Mouse (Mus musculus) neutrophil, adult 5-6 weeks (primary cell): ENCODE data around the gene Cep104. TPM values are rescaled to one million over a fixed set of nuclear protein-coding genes. Genes with fewer than 3 reads are reported as not detected.

ENCODE experiments used
- ATAC-seq: fragments of 151-379, 151-347 bp; 2 replicates; pipeline ENCODE4 v1.8.0; 2017; ENCODE audit warnings: mild to moderate bottlenecking, moderate TSS enrichment; ENCODE audit not compliant: insufficient number of reproducible peaks, poor library complexity, low FRiP score, severe bottlenecking; ENCODE audit errors: extremely low read depth
- total RNA-seq: library from RNA; stranded (forward); fragments of 200-1000 nt; gene quantifications from 2 replicates; pipeline ENCODE4 v1.2.3, GENCODE M21; 2017

Cep104 gene
- total RNA-seq, 1 experiment from 2014 or later: 12.2 TPM

DNA sequence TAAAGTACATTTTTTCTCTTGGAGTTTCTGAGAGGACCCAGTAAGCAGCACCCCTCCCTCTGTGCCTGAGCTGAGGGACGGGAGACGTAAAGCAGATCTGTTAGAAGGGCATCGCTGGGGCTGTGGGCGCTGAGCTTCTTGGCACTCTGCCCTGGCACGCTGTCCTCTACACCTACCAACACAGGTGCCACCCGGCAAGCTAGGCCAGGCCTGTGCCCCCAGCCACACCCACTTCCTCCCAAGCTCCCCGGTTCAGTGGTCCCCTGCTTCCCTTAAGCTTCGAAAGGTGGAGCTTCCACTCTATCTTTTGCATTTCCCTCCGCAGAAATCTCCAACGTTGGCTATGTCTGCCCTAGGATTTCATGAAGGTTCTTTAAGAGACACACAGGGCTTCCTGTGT, 4.2 kb downstream of the Cep104 start:
- no peak for ATAC-seq

DNA sequence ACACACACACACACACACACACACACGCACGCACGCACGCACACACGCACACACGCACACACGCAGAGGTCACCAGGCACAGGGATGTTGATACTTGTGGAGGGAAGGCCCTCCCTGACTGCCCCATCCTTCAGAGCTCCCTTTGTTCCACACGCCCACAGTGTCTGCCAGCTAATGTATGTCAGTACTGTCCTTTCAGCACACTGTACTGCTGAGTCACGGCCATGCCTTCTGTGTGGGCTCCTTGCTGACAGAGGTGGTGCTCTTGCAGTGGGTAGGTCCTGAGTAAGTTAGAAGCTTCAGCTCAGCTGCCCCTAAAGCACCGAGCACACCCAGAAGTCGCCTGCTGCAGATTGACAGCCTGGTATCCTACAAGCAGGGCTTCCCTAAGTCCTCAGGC, 5.5 kb downstream of the Cep104 start:
- no peak for ATAC-seq

DNA sequence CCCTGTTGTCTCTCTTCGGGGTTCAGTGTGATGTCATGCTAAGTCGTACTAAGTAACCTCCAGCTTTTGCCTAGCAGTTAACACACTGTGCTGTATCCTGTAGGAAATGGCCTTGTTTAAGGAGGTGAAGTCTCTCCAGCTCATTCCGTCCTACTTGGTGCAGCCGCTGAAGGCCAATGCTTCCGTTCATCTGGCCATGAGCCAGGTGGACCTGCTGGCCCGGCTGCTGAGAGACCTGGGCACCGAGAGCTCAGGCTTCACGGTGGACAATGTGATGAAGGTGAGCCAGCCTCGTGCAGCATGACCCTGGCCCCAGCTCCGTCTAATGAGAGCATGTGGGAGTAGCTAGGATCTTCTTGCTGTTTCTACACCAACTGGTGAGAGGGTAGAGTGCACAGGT, 17.7 kb downstream of the Cep104 start:
- ATAC-seq: no peak

DNA sequence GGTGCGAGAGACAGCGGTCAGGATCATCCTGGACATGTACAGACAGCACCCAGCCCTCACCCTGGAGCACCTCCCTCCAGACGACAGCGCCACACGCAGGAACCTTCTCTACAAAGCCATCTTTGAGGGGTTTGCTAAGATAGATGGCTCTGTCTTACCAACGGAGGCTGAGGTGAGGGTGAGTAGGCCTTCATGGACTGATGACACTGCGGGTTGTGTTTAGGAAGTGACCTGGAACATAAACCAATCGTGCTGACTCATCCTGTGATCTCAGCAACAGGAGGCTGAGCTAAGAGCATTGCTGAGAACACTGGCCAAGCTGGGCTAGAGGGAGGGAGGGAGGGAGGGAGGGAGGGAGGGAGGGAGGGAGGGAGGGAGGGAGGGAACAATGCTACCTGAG, 18.5 kb downstream of the Cep104 start:
- ATAC-seq: no peak

DNA sequence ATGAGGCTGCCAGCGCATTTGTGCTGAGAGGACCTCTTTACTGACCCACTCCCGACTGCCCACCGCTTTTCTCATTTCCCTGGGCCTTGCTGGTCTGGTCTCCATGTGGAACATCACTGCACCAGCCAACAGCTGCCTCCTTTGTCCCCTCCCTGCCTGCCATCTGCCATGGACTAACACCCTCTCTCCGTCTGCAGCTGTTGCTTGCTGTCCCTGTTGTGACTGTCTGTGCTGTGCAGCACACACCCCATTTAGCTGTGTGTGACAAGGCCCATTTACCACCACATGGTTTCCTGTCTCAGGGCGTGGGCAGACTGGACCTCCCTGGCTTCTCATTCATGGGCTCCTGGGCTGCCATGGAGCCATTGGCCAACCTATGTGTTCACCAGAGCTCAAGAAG, 30.5 kb downstream of the Cep104 start:
- no peak for ATAC-seq

DNA sequence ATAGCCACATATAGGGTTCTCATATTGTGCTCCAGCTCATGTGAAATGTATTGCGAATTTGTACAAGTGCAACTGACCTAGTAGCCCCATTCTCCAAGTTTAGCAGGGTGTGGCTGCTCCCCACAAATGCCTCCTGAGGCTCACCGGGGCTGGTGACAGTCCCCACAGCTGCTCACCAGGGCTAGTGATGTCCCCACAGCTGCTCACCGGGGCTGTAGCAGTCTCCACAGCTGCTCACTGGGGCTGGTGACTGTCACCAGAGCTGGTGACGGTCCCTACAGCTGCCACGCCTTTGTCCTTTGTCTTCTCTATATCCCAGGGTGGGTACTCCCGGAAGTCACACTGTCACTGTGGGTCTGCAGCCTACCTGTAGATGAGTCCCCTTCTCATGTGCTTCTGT, 31.3 kb downstream of the Cep104 start:
- ATAC-seq: no peak

DNA sequence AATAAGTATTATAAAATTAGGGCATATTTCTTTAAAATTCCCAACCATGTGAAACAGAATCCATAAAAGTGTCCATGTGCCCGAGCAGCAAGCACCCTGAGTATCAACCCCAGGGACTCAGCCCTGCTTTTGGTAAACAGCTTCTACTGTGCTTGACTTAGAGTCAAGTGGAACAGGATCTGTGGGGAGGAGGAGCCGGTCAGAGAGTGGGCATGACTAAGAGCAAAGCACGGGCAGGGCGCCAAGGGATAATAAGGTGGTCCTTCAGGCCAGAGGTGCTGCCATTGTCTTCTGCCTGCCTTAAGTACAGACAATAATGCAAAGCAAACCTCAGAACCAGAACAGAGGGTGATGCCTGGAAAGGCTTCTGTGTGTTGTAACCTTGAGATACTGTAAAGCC, 32.8 kb downstream of the Cep104 start:
- ATAC-seq: no peak

DNA sequence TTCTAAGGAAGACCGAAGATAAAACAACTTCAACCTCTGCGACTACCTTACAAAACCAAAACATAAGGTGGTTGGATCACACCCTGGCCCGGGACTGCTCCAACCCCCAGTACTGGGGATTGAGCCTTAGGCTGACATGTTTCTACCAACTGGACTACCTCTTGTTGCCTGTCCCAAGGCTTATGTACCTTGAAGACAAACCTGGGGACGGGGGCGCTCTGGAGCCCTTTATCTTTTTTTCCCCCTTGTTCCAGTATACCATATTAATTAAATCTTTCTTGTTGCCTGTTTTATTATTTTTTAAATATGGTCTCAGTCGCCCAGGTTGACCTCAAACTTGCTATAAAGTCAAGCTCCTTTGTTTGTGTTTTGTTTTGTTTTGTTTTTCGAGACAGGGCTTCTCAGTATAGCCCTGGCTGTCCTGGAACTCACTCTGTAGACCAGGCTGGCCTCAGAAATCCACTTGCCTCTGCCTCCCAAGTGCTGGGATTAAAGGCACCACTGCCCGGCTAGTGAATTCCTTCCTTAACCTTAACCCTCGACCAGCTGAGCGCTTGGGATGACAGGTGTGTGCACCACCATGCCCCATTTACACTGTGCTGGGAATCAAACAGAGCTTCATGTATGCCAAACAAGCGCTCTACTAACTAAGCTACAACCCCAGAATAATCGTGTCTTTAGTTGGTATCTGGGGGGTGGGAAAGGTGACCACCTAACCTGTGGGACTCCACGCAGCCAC, 36.1 kb downstream of the Cep104 start:
- ATAC-seq: 0 out of 2 replicates have a peak, but pooled peaks have one; percentile 9

DNA sequence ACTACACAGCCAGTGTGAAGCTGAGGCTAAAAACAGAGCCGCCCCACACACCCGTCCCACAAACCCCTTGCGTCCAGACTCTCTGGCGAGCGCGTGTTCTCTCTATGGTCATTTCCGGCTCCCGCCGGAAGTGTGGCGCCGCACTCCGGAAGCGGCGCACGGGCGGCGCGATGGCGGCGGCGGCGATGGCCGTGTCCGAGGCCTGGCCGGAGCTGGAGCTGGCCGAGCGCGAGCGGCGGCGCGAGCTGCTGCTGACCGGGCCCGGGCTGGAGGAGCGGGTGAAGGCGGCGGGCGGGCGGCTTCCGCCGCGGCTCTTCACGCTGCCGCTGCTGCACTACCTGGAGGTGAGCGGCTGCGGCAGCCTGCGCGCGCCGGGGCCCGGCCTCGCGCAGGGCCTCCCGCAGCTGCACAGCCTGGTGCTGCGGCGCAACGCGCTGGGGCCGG, 36.7 kb downstream of the Cep104 start, which contains the start of gene Lrrc47:
Lrrc47 (plus strand) TSS at position 86 of the 444 bp plus-strand sequence.
- peak; percentile 83 for ATAC-seq

DNA sequence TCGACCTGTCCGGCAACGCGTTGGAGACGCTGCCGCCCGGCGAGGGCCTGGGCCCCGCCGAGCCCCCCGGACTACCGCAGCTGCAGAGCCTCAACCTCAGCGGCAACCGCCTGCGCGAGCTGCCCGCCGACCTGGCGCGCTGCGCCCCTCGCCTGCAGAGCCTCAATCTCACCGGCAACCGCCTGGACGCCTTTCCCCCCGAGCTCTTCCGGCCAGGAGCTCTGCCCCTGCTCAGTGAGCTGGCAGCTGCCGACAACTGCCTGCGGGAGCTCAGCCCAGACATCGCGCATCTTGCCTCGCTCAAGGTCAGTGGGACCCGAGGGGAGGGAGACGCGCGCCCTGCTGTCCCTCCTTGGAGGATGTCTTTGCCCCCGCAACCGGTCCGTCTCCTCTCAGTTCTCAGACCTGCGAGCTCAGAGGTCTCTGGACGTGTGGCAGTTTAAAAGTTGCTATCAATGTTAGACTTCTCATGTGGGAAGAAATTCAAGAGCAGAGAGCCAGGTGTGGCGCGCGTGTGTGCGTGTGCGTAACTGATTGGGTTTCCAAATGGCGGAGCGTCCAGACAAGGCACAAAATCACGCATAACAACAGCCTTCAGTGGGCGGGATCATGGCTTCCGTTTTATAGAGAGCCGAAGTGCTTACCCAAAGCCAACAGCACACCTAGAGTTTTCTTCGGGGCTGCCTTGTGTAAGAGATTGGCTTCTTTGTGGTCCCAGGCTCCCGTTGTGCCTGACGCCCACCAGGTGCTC, 37.3 kb downstream of the Cep104 start:
- ATAC-seq: no peak

DNA sequence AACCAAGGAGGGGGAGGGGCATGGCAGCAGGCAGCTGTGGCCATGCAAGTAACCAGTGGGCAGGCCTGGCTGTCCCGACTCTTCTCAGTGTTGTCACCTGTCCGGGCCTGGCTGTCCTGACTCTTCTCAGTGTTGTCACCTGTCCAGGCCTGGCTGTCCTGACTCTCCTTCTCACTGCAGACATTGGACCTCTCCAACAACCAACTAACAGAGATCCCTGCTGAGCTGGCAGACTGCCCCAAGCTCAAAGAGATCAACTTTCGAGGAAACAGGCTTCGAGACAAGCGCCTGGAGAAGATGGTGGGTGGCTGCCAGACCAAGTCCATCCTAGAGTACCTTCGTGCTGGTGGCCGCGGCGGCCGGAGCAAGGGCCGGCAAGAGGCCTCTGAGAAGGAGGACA, 40.5 kb downstream of the Cep104 start:
- ATAC-seq: no peak

DNA sequence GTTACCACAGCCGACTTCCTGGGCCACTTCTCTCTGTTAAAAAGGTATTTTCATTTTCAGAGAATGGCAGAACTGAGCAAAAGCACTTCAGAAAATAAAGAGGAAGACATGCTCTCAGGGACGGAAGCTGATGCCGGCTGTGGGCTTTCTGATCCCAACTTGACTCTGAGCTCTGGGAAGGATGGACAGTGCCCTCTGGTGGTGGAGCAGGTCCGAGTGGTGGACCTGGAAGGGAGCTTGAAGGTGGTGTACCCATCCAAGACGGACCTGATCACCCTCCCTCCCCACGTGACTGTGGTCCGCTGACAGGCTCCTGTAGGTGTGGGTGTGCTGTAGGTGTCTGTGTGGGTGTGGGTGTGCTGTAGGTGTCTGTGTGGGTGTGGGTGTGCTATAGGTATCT, 44.6 kb downstream of the Cep104 start:
- ATAC-seq: no peak

DNA sequence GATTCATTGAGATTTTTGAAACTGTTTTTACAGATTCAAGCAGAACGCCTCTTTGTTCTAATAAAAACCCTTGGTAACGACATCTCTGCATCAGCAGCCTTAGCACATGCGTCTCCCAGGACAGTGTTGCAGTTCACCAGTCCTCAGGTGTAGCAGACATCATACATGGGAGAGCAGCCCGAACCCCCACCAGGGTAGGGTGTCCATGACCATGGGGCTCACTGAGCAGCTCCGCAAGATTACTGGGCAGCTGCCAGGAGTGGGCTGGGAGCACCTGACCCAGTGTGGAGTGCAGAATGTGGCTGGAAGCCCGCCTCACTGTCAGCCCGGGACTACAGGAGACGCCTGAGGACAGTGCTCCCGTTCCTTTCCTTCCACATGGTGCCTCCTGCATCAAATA, 46.4 kb downstream of the Cep104 start:
- no peak for ATAC-seq

DNA sequence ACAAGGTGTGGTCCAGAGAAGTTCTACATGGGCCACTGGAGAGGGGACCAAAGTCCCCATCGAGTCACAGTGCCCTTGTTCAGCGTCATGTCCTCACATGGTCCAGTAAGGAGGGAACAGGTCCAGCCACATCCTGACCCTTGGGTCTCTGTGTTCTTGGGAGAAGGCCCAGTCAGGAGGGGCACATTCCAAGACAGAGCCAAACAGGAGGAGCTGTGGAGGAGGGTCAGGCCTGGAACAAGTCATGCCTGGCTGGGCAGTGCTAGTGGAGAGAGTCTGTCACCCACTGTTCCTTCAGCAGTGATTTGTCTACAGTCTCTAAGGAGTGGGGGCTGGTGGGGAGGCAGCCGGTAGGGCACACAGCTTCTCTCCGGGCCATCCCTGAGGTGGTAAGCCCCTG, 47.4 kb downstream of the Cep104 start:
- no peak for ATAC-seq

DNA sequence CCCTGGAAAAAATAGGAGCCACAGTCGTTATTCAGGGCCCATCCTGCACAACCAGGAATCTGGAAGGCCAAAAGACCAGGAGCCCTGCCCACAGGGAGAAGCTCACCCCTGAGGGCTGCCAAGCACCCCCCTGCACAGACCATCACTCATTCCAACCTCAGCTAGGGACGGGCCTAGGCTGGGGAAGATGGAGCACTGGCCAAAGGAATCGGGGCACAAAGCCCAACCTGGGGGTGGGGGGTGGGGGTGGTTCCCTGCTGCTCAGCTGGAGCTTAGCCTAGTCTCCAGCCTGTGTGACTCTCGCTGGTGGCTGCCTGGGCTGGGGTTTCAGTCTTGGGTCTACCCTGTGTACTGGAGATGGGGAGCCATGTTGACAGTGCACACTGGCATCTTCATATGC, 47.9 kb downstream of the Cep104 start:
- no peak for ATAC-seq

DNA sequence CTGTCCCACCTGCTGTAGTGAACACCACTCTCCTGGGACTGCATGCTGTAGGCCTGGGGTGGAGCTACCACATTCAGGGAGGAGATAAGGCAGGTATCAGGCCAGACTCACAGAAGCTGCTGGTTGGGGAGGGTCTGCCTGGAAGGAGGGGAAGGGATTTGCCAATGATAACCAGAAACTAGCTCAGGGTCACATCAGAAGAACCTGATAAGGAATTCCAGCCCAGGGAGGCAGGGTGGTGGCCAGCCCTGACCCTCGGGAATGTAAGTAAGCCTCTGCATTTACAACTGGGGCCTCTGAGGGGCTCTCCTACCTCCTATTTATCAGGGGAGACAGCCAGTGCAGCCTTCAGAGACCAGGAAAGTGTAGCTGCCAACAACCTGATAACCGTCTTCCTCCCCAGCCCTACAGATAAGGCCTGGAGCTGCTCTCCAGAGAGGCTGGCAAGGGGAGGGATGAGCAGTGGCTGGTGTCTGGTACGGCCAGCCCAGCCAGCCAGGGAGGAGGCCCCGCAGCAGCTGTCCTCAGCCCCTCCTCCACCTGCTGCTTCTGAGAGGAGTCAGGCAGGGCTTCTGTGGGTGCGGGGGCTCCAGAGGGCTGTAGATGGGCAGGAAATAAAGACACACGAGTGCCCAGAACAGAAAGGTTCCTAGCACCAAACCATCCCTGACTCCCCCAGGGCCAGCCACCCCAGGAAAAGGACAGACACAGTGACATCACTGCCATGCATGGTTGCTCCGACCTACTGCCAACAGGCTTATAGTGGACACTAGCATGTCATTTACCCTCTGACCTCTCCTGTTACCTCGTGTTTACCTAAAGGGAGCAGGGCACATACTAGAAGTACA, 49.0 kb downstream of the Cep104 start:
- no peak for ATAC-seq

DNA sequence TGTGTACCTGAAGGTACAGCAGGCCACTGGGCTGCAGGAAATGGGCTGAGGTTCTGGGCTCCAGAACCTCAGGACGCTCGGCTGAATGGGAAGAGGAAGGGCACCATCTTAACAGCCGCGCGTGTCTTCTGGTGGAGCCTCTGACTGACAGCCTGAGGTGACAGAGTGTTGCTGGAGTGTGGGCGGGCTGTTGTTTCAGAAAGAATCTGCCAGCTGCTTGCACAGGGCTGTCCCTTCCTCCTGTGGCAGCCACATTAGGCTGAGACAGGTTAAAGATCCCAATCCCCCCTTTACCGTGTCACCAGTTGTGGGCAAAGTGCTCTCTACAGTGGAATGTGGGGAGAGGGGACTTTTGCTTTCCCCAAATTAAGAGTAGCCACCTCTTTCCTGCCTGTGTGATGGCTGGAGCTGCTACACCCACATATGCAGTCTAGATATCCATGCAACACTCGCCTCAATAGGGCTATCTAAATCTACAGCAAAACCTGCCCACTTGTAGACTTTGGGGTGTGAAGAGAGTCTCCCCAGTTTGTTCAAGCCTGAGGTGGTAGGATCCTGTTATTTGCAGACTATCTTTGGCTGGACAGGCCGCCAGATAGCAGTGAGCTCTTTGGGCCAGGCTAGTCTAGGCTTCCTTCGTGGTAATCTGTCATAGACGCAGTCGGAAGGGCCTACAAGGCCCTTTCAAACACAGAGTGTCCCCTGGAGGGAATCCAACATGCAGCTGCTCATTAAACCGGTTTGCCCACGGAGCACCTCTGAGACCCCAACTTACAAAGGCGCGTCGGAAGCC, 49.9 kb downstream of the Cep104 start:
- no peak for ATAC-seq

DNA sequence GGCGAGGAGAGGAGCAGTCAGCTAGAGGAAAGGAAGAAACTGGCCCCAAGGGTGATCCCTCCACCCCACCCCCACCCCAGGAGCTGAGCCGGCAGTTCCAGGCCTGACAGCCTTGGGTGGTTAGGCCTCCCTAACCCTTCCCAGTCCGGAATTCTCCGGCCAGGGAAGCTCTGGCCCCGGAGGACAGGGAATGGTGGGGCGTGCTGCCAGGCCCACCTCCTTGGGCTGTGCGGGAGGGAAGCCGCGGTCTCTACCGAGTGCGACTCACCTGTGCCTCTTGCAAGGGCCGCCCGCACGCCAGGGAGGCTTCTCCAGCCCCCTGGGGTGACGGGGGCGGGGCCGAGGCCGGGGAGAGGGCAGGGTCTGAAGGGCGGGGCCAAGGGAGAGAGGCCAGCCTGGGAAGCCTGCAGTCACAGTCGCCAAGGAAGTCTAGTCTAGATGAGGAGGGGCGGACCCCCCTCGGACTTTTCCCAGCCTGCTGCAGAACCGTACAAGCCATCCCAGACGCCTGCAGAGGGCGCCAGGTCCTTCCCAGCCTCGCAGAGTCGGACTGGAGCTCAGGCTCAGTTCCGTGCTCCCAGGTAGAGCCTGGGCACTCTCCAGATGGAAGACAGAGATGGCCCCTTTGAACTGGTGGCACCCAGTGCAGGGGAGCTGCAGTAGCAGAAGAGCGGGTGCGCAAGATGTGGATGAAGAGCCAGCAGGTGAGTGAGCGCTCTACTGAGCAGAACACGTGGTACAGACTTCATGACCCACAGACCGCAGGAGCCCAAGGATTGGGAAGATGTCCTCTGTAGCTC, 50.8 kb downstream of the Cep104 start, which contains the start of gene Smim1:
Smim1 (minus strand) TSS at position 590 of the 800 bp plus-strand sequence.
- ATAC-seq: no peak
